Mouse (Mus musculus): ENCODE data around the gene Olfr460.
A peak's percentile ranks its signal among the peaks of the same experiment; 100 is the strongest.
"Not testable (repeated sequence)": the region's sequence is repeated elsewhere in the genome, so short reads cannot be mapped to it uniquely, and the experiment has no call there.

The Olfr460 gene

DNA sequence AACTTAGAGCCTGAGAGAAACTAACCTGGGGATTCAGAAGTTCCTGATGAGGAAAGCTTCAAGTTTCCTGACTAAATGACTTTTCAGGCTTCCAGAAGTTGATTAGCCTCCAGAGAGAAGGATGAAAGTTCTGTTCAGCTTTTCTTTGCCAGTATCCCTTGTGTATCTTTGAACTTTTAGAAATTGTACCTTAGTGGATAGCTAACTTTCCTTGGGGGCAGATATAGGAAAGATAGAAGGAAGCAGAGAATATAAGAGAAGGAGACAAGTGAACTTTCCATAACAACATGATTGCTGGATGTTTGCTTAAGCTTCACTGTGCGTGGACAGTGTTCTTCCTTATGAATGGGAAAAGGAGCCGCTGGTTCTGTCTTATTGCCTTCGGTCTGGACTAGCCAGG, at the start of gene Olfr460:
Olfr460 (plus strand) TSS at position 301 of the 400 bp plus-strand sequence.
- no peak for DNase-seq (ENCODE audit: low read depth)

DNA sequence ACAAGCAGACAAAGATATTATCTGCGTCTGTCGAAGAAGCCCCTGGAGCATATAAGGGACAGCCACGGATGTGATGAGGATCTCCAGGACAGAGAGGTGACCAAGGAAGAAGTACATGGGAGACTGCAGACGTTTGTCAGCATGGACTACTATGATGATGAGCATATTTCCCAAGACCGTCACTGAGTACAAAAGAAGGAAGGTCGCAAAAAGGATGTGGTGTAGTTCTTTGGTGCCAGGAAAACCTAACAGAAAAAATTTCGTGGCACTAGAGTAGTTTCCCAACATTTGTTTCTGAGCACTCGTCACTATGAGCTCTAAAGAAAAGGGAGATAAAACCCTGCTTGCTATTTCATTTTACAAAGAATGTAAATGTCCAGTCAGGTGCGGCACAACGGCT, 24.6 kb upstream of the Olfr460 start:
- DNase-seq (ENCODE audit: low read depth) = no peak

DNA sequence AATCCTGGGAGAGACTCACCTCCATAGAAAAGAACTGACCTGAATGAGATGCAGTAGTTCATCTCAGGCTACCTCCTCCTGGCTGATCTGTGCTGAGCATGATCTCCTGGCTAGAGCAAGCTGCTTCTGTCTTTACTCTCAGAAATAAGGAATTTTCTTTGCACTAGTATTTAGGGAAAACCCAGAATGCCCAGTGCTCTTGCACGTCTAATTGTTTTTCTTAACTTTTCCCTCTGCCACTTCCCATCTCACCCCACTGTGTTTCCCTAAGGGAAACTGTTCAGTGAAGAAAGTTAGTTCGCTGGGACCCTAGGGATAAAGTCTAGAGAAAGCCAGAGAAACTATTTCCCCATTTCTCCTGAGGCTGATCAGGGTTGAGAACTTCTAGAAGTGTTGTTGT, 14.3 kb upstream of the Olfr460 start, which contains the start of gene Olfr461:
Olfr461 (minus strand) TSS at position 101 of the 400 bp plus-strand sequence.
- no peak for DNase-seq (ENCODE audit: low read depth)

DNA sequence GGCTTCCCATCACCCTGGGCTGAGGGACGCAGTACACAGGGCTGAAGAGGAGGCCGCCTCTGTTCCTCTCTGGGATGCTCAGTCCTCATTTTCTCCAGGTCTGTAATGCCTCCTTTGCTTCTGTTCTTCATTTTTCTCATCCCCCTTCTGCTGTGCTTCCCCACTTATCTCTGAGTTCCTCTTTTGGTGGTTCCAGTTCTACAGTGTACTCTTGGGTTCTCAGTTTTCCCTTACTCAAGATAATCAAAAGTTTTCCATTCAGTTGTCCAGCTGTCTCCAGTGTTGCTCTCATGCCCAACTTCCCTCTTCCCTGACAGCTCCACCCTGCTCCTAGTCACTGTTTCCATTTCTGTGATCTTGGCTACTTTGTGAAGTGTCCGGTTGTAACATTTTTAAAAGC, 4.3 kb downstream of the Olfr460 start:
- no peak for DNase-seq (ENCODE audit: low read depth)

DNA sequence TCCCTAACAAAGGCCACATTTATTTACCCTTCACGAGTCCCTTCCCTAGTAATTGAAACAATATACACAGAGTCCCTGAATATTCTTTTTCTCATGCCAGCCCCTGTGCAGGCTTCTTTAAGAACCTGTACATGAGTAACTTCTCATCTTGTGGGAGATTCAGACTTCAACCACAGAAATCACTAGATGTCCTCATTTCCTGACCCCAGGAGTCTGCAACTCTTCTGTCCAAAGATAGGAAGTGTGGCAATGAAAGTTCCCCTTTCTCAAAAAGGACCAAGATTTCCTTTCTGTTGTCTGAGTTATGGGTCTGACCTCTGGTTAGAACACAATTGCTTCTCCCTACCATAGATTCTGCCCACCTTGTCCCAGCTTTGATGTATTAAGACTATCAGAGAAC, 7.0 kb downstream of the Olfr460 start:
- no peak for DNase-seq (ENCODE audit: low read depth)

DNA sequence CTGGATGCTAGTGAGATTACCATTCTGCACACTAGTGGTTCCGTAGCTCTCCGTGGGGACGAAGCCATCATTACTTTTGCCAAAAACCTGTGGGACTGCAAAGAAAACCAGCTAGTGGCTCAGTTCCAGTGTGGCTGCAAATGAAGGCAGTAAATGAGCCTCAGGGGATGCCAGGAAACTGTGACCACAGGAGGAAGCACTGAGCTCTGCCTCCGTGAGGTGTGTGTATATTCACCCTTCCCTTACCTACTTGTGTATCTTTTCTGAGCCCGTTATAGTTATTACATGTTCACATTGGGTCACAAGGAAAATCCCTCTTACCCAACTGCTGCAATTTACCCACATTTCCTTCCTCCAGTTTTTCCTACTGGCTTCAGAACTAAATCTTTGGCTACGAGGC, 15.0 kb downstream of the Olfr460 start:
- no peak for DNase-seq (ENCODE audit: low read depth)

DNA sequence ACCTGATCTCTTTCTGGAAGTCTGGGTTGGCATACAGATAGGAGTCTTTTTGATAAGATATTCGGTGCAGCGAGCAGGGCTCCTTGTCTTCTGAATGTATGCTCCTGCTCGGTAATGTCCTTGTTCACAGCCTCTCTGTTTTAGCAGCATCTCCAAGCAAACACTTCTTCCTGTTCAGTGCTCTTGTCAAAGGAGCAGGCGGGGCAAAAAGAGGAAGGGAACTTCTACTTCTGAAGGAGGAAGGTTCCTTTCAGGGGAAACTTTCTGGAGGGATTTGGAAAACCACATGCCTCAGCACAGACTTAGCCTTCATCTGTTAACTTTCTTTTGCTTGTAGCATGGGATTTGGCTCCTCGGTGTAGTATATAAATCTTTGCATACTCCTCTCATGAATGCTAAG, 16.4 kb downstream of the Olfr460 start, which contains the start of gene Clec5a:
Clec5a (minus strand) TSS at position 177 of the 400 bp plus-strand sequence.
- no peak for DNase-seq (ENCODE audit: low read depth)

DNA sequence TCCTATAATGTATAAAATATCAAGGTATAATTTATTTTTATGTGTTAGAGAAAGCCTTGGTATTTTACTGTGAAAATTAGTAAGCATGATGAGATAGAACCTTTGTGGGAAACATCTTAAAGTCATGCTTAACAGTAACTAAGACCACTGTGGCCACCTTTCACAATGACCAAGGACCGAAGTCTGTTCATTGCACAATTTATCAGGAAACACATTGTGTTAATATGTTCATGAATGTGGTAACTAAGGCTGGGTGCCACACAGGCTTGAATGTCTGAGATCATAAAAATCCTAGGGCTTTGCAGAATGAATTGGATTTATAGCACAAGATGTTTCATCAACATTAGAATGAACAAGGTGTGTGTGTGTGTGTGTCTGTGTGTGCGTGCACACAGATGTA, 19.1 kb downstream of the Olfr460 start:
- DNase-seq (ENCODE audit: low read depth) = no peak

DNA sequence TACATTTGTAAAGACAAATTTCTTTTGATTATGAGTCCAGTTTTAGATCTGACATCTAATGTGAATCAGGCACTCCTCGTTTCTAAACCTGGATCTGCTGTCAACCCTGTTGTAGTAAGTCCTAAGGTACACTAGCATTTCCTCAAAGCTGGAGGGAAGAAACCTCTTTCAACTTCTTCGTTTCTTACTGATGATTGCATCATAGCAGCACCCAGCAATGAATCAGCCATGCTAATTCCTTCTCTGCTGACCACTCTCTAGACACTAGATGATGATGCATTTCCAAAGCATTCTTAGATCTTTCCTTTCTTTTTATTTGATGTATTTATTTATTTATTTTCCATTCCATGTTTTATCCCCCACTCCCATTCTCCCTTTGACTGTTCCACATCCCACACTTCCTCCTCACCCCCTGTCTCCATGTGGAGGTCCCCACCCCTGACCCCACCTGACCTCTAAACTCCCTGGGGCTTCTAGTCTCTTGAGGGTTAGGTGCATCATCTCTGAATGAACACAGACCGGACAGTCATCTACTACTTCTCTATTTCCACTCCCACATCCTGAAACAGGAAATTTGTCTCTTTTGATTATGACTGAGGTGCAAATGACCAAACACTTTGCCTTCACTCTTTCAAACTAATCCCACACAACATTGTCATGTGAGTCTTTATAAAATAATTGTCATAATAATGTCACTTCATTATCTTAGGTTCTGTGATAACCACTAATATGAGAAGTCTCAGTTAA, 25.7 kb downstream of the Olfr460 start:
- DNase-seq (ENCODE audit: low read depth) = no peak

DNA sequence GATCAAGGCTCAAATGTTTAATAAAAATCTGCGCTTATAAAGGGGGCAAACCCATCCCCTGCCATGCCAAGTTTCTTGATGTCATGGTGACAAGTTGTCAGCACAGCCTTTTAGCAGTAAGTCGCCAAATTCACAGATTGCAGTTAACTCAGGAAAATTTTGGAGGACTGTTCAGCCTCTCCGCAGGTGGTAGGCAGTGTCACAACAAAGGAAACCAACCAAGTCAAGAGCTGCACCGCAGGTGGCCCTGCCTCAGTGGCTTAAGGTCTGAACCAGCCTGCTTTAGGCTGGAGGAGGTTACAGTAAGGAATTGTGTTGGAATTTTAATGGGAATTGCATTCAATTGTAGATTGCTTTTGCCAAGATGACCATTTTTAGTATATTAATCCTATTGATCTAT, 29.3 kb downstream of the Olfr460 start:
- DNase-seq (ENCODE audit: low read depth) = not testable (repeated sequence)

DNA sequence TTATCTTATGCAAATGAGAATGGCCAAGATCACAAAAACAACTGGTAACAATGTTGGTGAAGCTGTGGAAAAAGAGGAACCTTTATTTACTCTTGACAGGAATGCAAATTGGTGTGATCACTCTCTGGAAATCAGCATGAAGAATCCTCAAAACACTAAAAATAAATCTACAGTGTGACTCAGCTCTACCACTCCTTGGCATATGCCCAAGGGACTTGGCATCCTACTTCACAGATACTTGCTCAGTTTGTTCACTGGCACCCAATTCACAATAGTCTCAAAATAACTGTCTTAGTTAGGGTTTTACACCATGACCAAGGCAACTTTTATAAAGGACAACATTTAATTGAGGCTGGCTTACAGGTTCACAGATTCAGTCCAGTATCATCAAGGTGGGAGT, 38.1 kb downstream of the Olfr460 start:
- no peak for DNase-seq (ENCODE audit: low read depth)

DNA sequence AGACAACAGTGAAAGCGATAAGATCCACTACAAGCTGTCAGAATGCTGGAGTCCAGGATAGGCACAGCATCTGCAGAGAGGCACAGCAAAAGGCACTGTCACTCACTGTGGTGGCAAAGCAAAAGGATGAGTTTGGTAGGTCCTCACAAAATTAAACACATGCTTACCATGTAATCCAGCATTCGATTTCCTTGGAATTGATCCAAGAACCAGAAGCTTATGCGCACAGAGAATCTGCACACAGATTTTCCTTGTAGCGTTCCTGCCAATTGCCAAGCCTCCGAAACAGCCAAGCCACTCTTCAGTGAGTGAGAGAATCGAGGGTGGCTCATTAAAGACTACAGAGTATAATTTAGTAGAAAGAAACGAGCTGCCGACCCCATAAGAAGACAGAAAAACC, 41.0 kb downstream of the Olfr460 start:
- no peak for DNase-seq (ENCODE audit: low read depth)

DNA sequence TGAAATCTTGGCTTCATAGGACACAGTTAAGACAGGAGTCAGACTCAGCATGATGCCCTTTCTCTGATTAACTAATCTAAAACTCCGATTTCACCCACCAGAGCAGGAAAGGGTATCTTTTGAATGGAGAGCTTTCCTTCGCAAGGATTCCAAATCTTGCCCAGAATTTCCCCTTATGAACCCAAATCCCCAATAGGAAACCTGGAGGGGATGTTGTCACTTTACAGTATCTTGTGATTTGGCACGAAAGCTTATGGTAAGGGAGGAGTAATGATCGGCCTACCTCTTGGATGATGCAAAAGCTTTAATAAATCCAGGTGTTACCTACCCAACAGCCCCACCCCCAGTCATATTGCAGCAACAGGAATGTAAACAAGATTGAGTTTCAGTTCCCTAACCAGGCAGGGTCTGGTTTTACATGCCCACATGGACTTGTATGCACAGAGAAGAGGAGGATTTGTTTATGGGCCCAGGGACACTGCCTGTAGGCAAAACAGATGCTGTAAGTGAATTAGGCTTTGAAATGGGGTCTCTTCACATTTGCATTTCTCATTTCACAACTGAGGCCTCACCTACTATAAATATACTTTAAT, 44.1 kb downstream of the Olfr460 start, which contains the start of gene Tas2r138:
Tas2r138 (minus strand) TSS at position 51 of the 593 bp plus-strand sequence.
- DNase-seq (ENCODE audit: low read depth) = no peak

DNA sequence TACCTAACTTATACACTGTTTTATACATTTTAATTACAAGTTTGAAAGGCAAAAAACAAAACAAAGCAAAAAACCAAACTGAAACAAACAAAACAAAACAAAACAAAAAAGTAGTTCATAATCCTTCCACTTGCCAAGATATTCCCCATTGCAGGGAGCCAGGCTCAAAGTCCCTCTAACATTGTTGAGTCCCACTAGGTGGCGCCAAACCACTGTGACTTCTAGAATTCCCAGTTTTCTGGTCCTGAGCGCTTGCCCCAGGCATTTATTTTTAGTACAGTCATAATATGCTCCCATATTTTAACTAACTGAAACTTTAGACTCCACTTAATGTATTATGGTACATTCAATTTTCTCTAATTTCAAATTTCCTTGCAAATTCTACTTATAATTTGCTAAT, 48.7 kb downstream of the Olfr460 start:
- peak; percentile 9 for DNase-seq (ENCODE audit: low read depth)
